Mouse (Mus musculus): ENCODE results near the gene Naa50.

Naa50 gene

GRCm38 (mm10) chr16:44139536-44140185, at the start of gene Naa50, which contains the start of gene Atp6v1a:
Gene Naa50, plus strand, starts transcription at chr16:44139830.
Gene Atp6v1a, minus strand, starts transcription at chr16:44139705.
- DNase-seq (ENCODE audit: low spot score) = peak; percentile 90

GRCm38 (mm10) chr16:44099377-44099776, 40.3 kb upstream of the Naa50 start:
- DNase-seq (ENCODE audit: low spot score) = no peak

DNA sequence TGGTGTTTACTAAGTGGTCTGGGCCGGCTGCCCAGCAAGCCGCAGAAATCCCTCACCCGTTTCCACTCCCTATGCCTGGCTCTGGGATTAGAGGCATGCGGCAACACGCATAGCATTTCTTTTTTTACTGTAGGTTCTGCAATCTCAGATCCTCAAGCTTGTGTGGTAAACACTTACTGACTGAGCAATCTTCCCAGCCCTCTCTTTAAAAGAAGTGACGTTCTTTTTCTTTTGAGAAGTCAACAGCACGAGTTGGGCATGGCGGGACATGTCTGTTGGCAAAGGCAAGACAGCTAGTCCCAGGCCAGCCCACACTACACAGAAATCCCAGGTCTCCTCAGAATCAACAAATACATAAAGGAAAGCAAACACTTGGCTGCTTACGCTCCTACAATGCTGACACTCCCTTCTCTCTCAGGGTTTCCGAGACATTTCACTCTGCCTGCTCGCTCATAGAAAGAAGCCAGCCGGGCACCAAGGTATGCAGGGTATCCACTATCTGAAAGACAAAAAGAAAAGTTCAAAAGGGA, 38.4 kb upstream of the Naa50 start:
- no peak for DNase-seq (ENCODE audit: low spot score)

- DNase-seq (ENCODE audit: low spot score) = no peak
Observed at GRCm38 (mm10) chr16:44102925-44103324, 36.7 kb upstream of the Naa50 start.

DNA sequence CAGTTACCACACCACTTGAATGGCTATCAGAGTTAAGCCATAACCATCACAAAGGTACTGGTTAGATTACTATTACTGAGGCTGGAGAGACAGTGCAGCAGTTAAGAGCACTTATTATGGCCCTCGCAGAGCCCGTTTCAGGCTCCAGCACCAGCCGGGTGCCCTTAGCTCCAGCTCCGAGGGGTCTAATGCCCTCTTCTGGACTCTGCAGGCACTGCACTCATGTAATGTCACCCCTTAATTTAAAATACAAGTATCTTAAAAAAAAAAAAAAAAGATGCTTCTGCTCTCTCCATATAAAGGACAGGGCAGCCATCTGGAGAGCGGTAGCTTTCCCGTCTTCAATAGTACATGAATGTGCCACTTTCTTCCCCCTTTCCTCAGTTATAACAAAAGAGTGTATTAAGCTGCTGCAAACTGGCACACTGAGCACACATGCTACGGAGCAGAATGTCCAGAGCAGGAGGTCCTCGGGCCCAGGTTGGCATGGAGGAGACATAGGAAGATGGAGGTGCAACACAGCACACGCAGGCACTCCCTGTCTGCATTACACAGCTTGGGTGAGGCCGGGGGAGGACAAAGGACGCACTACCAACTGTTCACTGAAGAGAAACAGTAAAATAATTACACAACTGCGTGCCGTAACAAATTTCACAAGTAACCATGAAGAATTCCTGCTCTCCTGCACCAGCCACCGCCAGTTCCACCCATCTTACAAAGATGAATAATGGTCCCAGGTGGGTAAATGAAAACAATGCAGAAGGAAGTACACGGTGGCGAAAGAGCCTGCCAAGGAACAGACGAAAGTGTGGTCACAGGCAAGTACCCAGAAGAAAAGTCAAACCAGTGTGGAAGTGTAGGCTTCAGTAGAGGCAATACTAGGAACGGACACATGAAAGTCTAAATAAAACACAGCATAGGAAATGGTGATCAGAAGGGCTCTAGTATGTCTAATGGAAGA, 35.5 kb upstream of the Naa50 start:
- no peak for DNase-seq (ENCODE audit: low spot score)

GRCm38 (mm10) chr16:44105211-44105610, 34.4 kb upstream of the Naa50 start:
- no peak for DNase-seq (ENCODE audit: low spot score)

GRCm38 (mm10) chr16:44109002-44109401, 30.6 kb upstream of the Naa50 start:
- no peak for DNase-seq (ENCODE audit: low spot score)

DNA sequence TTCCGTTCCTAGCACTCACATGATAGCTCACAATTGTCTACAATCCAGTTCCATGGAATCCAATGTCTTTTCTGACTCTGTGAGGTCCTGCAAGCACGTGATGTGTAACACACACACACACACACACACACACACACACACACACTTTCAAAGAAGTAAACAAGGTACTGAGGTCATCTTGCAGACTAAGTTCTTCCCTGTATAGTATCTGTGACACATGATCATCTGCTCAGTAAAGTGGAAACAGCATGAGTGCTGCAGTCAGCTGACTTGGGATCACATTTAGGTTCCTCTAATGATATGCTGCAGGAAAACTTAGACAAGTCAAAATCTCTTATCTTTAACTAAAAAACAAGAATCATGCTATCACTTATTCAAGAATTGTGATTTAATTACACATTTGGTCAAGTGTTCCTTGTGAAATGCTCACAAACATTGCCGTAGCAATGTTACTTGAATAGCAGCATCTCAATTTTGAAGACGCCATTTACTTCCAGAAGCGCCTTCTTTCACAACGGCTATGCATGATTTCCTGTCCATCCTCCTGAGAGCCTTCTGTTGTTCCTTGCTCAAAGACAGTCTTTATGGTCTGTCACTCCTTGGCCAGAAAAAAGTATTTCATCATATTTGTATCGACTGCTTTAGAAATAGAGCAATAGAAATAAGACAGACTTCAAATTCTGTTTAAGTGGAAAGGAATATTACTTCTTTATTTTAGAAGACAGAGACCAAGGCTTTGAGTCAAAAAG, 19.7 kb upstream of the Naa50 start:
- no peak for DNase-seq (ENCODE audit: low spot score)

- no peak for DNase-seq (ENCODE audit: low spot score)
Observed at GRCm38 (mm10) chr16:44122122-44122521, 17.5 kb upstream of the Naa50 start.

GRCm38 (mm10) chr16:44122574-44122973, 17.1 kb upstream of the Naa50 start:
- DNase-seq (ENCODE audit: low spot score) = no peak

DNA sequence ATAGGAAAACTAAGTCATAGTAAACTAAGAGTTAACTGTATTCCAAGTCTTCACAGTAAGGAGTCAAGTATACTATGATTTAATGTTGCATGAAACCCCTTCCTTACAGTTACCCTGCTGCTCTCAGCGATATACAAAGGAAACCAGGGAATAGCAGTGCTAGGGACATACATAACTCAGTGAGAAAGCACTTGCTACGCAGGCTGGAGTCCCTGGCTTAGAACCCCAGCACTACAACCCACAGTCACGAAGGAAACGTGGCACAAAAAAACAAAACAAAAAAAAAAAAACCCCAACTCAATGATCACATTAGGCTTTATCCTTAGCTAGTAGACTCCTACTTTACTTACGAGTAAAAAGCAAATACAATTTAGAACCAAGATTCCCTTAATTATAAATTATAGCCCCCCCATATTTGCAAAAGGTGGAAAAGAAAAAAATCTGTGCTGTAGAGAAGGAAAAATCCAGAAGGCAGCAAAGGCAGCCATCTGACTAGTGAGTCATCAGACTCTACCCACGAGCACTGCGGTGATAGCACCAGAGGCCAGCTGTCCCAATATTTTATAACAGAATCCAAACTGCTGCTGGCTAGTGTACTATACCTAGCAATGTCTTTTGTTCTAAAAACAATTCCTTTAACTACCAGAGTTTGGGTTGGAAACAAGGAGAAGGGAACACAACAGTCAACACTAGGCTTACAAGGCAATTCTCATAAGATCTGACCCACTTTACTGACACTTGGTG, 16.5 kb upstream of the Naa50 start:
- DNase-seq (ENCODE audit: low spot score) = no peak

DNA sequence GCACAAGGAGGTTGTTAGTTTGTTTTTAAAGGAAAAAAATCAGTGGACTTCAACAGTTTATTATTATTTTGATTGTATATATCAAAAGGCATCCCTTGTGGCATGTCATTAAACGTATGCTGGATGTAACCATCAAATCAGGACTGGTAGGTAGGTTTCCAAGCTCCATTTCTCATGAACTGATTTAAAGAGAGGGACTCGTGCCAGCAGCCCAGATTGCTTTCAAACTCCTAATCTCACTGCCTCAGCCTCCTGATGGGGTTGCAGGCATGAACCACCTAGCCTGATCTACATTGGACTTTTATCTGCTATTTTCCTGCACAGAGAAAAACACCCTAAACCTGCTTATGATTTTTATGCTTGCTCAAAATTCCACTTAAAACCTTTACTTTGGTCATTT, 15.8 kb upstream of the Naa50 start:
- no peak for DNase-seq (ENCODE audit: low spot score)

DNA sequence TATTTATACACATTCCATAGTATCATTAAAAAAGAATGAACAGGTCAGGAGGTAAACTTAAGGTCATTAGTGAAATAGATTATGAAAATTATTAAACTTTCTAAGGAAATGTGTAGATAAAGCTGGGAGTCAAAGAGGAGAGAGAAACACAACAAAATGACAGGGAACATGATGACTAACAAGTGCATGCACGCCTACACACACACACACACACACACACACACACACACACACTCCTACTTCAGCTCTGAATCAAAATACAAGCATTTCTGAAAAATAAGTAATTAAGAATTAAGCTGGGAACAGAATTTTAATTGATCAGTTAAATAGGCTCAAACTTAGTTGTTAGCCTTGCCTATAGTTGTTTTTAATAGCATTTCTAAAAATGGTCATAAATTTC, 14.9 kb upstream of the Naa50 start:
- DNase-seq (ENCODE audit: low spot score) = no peak

DNA sequence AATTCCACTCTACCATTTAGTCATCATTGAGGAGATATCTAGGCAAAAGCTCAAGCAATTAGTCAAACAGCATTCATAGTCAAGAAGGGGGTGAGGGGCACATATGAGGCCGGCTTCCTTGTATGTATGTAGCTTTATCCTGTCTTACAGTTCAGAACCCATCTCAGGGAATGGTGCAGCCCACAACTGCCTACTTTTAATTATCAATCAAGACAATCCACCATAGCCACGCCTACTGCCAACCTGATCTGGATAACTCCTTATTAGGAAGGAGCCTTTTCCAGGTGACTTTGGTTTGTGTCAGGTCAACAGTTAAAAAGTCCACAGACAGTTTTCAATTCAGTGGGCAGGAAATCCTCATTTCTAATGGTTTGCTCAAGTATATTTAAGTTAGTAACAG, 14.2 kb upstream of the Naa50 start:
- DNase-seq (ENCODE audit: low spot score) = no peak

- no peak for DNase-seq (ENCODE audit: low spot score)
Observed at GRCm38 (mm10) chr16:44126437-44126836, 13.2 kb upstream of the Naa50 start.

DNA sequence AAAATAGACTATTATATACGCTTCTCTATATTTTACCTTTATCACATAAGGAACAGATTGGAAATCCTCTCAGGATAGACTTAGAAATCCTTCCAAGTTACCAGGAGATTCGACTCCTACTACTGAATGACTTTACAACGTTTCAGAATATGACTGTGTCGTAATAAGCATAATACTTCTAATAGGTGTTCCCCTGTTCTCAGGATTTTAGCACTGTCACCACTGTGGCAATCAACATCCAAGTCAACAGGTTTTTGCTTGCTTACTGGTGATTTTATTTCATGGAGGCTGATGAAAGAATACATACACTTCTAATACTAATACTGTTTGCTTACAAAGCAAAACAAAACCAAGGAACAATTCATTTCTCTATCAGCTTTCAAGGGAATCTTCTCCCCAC, 7.3 kb upstream of the Naa50 start:
- no peak for DNase-seq (ENCODE audit: low spot score)

DNA sequence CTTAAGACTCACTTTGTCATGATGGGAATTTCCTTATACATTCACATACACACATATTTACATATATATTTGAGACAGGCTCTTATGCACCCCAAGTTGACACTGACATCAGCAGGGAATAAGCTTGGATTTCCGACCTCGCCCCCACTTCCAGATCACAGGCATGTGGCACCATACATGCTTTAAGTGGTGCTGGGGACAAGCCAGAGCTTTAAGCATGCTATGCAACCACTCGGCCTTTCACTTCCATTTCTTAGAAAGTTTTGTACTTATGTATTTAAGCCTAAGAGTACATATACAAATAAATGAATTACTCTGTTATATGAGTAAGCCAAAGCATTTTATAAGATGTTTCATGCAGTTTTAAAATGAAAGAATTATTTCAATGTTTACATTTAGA, 6.4 kb upstream of the Naa50 start:
- no peak for DNase-seq (ENCODE audit: low spot score)

- no peak for DNase-seq (ENCODE audit: low spot score)
Observed at GRCm38 (mm10) chr16:44136511-44137021, 3.1 kb upstream of the Naa50 start.

- peak; percentile 1 for DNase-seq (ENCODE audit: low spot score)
Observed at GRCm38 (mm10) chr16:44138377-44138978, 1.2 kb upstream of the Naa50 start.

DNA sequence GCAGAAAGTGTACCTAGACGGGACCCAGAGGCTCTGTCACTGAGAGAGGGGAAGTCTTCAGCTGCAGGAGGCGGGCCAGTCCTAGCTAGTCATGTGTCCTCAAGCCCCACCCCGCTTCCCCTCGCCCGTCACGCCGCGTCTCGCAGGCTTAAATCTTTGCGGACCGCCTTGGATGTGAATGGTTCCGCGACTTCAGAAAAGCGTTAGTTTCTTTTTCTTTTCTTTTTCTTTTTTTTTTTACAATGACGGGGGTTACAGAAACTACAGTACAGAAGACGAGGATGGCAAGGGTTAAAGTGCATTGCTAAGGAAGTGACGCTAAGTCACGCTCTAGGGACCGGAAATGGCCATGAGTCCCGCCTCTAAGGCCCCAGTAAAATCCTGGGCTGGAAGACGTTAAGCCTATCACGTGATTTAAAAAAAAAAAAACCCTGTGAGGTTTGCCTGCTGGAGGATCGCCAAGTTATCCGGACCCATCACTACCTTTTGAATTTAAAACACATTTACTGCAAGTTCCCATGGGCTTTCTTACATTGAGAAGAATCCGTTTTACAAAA, 573 bp upstream of the Naa50 start:
- peak; percentile 88 for DNase-seq (ENCODE audit: low spot score)
